Mouse (Mus musculus): Measurements from ENCODE around the gene Man1c1.
A peak's percentile ranks its signal among the peaks of the same experiment; 100 is the strongest.

The Man1c1 gene

DNA sequence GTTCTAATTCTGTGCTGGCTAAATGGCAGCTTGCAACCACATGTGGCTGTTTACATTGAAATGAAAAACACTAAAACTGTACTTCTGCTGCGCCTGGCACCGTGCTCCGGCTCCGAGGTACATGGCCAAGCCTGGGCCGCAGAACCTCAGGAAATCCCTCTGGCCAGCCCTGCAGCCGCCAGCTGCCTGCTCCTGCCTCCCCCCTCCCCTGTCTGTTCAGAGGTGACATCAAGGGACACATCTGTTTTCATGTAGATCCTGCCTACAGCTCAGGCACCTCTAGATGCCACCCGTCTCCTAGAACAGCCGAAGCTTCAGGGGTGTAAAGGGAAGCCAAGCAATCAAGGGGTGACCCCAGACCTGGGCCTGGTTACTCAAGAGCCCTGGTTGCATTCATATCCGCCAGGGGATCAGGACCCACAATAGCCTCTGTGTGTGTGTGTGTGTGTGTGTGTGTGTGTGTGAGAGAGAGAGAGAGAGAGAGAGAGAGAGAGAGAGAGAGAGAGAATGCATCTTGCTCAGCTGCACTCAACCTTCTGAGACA lies 145.4 kb downstream of the Man1c1 start:
- DNase-seq (ENCODE audit: extremely low spot score, low read depth, low spot score) = no peak

DNA sequence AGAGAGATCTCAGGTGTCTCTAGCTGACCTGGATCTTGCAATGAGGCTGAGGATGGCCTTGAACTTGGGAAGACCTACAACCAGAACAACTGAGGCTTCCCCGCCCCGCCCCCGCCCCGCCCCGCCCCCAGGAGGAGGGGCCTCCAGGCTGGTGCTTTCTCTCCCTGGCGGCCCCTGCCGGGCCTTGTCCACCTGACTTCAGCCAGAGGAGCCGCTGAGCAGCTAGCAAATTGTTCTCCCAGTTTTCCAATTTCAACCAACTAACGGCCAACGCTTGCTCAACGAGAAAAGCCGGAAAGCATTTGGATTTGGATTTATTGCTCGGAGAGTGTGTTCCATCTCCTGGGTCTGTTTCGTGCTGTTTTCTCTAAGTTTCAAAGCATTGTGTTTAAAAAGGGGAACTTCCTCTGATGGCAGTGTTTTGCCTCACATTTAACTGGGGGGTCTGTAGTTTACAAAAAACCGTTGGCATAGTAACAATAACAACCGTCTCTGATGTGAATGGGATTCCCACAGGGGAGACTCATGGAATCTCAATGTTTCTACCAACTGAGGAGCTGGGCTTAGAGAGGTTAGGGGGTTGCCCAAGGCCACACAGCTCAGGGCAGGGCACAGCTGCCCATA lies 146.4 kb downstream of the Man1c1 start:
- no peak for DNase-seq (ENCODE audit: extremely low spot score, low read depth, low spot score)

DNA sequence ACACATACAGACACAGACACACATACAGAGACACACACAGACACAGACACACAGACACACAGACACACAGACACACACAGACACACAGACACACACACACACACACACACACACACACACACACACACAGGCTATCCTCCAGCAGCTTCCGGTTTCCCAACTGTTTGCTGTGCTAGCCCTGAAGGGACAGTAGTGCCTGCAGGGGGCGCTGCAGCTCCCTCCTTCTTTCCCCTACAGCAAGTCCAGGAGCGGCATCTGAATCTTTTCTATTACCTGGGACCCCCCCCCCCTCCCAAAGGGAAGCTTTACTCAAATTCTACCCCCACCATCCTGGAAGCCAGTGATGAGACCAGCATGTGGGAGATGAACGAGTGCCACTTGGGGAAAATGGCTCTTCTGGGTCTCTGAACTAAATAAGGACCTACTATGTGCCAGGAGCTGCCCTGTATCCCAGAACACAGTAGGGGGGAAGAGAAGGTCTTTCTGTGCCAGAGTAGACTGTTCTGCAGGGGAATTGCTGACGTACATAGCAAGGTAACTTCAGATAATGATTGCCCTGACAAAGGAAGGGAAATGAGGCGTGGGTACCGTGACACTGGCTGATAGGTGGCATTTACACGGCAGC lies 148.0 kb downstream of the Man1c1 start:
- DNase-seq (ENCODE audit: extremely low spot score, low read depth, low spot score) = no peak

DNA sequence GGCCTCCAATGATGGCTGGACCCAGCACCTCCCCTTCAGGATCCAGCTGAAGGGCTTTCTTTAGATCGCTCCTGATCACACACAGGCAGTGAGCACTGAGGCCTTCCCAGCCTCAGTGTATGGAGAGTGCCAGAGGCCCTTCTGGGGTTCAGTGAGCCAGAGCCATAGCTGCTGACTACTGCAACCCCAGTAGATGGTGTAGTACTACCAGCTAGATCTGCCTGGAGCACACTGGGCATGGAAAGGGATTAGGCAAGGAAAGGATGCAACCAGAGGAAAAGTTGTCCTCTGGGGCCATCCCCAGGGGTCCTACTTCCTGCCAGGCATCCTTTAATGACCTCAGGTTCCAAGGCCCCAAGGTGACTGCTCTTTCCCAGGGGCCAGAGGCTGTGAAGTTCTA lies 150.5 kb downstream of the Man1c1 start:
- no peak for DNase-seq (ENCODE audit: extremely low spot score, low read depth, low spot score)

DNA sequence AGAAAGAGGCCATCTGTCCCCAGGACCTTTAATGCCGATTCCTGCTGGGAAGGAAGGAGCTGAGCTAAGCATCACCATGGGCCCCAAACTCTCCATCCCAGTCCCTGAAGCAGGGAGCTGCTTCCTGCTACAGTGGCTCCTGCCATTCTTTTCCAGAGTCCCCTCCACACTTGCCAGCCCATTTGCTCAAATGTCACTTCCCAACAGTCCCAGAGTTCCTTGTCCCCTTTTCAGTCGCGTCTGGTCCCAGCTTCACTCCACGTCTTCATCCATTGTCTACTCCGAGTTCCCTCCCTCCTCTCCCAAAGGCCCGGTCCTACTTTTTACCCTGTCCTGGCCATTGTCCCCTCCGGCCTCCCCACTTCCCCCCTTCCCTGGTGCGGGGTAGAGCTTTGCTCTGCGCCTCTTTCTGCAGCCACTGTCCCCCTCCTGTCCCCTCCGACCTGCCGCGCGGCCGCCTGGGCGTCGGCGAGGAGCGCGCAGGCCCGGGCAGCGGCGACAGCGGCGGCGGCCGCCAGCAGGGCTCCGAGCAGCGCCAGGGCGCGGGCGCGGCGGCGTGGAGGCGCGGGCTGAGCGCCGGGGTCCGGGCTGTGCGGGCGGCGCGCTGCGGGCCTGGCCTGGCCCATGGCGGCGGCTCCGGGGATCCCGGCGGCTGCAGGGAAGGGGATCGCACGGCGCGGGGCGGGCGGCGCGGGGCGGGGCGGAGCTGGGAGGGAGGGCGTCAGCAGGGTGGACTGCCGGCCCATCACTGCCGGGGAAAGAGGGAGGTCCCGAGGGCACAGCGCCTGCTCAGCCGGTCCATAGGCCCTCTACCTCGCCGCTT lies 152.4 kb downstream of the Man1c1 start, which contains the start of gene Selenon:
Gene Selenon, minus strand, starts transcription at position 673 of the 823 bp plus-strand sequence.
- DNase-seq (ENCODE audit: extremely low spot score, low read depth, low spot score) = no peak

DNA sequence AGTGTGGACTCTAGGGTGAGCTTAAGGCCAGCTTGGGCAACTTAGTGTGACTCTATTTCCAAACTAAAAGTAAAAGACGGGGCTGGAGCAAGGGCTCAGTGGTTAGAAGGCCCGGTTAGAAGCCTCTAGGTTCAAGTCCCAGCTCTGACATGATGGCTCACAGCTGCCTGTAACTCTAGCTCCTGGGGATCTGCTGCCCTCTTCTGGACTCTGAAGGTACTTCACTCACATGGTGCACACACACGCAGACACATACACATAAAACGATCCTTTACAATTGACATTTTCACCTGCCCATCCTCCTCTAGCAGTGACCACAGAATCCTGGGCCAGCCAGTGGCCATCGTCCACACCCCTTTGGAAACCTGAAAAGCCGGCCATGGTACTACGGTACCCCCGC lies 154.2 kb downstream of the Man1c1 start:
- no peak for DNase-seq (ENCODE audit: extremely low spot score, low read depth, low spot score)

DNA sequence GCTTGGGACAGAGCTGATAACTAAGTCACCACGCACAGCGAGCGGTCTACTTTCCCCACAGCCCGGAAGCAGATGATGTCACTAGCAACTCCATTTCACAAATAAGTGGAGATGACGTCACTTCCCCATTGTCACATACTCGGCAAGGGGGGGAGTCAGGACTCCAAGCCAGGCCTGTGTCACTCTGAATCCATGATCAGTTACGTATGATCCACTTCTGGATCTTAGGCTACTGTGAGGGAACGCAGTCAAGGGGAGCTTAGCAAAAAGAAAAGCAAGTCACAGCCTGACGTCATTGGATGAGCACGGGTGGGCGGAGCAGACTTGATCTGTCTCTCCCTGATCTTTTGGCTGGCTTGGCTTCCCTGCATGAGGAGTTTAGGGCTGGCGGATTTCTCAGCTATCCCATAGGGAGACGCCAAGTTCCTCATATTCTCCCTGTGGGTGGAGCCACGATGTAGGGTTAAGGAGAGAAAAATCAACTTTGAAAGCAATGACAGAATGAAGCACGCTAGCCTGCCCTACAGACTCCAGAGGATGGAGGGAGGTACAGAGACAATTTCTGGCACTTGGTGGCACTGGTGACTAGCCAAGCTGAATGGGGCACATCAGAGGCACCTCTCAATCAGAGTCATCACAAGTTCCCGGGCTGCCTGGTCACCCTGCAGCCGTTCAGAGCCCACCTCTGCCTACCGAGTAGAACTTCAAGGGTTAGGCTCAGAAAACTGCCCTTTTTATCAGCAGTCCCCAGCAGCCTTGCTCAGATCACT lies 155.7 kb downstream of the Man1c1 start:
- no peak for DNase-seq (ENCODE audit: extremely low spot score, low read depth, low spot score)

DNA sequence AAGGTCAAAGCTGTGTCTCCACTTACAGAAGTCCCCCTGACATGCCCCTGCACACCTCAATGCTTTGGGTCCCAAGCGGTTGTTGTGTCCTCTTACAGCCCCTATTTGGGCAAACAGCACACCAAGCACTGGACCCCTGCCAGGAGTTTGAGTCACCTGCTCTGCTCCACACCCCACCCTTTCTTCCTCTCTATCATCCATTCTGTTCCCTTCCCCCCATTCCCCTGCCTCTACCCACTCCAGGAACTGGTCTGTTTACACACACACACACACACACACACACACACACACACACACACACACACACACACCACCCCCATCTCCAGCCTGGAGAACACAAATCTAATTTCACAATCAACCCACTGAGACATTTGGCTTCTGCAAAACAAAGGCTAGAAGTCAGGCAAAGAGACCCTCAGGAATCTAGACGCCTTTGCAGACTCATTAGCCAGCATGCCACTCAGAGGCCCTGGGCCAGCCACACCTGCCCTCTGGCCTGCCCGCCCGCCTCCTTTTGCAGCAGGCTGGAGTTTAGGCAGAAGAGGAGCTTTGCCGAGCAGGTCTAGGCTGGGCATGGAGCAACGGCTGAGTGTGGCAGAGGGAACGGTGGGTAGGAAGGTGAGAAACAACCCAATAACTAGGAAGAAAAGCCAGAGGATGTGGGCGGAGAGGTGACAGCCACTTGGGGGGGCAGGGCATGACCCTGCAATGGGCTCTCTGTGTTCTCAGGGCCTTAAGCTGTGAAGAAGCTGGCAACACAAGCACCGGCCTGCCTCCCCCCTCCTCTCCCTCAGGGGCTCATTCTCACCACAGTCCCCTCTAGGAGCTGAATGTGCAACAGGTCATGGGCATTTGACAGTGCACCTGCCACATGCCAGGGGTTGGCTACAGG lies 157.0 kb downstream of the Man1c1 start:
- DNase-seq (ENCODE audit: extremely low spot score, low read depth, low spot score) = no peak

DNA sequence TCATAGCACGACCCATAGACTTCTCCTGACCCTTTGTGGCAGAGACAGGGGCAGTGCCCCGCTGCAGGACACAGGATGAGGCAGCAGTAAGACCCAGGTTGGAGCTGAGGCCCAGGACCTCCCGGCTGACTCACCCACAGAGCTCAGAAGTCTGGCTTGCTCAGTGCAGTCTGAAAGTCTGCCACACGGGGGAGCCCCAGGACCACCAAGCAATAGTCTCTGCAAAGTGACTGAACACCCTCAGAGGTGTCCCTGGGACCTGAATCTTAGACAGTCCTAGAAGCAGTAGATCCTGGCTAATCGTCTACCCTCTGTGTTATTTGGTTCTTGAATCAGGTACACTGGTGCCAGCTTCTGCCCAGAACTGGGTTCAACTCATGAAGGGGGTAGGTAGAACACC lies 160.8 kb downstream of the Man1c1 start:
- peak; percentile 56 for DNase-seq (ENCODE audit: extremely low spot score, low read depth, low spot score)

DNA sequence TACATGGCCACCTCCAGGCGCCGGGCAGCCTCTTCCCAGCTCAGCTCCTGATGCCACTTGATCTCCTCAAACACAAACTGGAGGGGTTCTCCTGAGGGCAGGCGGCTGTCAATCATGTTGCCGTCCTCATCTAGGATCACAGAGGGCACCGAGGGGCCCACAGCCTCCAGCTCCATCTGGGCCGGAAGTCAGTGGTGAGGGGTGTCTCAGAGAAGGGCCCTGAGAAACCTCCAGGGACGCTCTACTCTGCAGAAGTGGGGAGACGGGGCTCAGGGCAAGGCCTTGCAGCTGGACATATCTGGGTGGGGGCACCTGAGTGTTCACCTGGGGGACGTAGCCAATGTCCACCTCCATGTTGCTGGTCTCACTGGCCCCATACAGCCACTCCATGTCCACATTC lies 161.4 kb downstream of the Man1c1 start:
- DNase-seq (ENCODE audit: extremely low spot score, low read depth, low spot score) = no peak

DNA sequence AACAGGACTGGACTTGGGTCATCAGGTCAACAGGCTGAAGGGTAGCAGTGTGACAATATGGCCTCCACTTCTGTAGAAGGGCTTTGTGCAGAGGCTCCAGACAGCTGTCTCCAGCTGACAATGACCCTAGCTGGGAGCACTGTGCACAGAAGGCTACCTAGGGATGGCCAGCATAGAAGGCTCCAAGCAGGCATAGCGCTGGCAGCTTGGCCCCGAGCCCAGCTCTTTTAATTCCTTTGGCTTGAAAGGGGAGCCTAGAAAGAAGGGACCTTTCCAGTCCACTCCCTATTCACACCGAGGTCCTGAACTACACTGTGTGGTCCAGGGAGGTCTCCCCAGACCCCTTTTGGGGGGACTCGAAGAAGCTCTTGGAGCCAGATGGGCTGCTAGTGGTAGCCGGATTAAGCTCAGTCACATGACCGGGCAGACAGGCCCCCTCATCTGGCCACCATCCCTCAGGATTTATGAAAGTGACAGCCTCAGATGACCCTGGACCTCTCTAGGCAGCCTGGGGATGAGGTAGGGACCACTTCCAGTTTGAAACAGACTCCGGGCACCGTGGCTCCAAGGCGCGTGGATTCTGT lies 165.0 kb downstream of the Man1c1 start:
- no peak for DNase-seq (ENCODE audit: extremely low spot score, low read depth, low spot score)

DNA sequence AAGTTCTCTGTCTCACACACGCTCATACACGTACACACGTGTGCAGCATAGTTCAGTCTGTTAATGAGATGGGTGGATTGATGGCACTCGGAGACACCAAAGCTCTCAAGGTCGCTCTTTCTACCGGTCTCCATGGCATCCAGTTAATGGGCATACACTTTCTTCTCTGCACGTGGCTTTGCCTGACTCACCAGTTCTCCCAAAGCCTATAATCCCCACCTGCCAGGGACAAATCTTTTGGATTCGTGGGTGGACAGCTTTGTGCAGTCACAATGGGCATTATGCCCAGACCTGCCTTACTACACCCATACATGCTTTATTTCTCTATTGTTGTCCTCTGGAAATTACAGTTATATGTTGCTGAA lies 168.3 kb downstream of the Man1c1 start:
- DNase-seq (ENCODE audit: extremely low spot score, low read depth, low spot score) = no peak

DNA sequence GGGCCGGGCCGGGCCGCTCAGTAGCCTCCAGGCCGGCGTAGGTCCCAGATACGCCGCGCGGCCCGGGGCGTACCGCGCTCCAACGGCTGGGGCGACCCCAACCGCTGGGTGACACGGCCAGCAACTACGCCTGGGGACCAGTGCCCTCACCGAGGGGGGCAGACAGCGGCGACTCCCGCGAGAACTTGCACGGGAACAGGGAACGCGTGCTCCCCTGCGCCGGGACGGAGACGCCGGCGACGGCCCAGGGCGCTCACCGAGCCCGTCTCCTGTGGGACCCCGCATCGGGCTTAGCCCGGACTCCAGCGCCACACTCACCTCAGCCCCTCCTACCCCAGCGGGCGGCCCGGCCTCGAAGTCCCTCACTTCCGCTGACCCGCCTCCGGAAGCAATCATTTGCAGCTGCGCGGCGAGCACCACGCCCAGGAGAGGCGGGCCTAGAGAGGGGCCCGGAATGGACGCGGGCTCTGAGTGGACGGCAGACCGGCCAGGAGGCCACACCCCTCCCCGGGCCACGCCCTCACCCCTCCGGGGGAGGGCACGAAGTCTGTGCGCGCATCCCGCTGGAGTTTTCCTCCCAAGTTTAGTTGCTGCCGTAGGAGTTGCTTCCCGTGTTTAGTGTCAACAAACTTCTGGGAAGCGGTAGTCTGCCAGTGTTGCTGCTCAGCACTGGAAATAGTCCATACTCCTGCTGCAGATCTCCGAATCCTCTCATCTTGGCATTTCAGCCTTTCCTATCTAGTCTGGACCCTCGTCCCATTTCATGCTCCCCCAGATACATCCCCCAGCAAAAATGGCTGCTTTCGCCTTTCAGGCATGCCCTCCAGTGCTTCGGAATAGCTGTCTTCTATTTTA lies 168.9 kb downstream of the Man1c1 start, which contains the start of gene Mtfr1l:
Gene Mtfr1l, minus strand, starts transcription at position 456 of the 855 bp plus-strand sequence.
- DNase-seq (ENCODE audit: extremely low spot score, low read depth, low spot score) = peak; percentile 66

DNA sequence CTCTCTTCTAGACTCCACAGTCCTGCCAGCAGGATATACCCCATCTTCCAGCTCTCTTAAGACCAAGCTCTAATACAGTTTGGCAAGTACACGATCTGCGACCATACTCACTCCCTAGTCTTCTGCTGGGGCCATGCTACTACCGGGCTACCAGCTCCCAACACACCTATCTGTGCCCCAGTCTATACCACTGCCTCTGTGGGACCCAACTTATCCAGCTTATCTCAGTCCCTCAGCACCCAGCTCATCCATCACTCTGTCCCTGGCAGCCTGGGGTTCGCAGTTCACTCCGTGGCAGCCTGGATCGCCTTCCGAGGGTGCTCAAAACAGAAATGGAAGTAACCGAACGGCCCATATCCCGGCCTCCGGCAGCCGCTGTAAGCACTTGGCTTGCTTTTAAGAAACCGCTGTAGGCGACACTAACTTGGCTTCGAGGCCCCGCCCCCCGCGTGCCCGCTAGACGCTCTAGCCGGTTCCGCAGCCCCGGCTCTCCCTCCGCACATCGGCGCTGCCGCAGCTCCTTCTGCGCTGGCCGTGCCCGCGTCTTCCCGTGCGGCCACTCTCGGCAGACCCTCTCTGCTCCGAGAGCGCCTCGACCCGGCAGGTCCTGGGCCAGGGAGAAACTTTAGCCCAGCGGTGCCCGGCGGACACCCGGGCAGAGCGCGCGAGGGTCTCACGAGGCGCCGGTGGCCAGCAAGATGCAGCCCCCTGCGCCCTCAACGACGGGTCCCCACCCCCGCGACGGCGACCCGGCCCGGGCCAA lies 169.8 kb downstream of the Man1c1 start:
- DNase-seq (ENCODE audit: extremely low spot score, low read depth, low spot score) = no peak

DNA sequence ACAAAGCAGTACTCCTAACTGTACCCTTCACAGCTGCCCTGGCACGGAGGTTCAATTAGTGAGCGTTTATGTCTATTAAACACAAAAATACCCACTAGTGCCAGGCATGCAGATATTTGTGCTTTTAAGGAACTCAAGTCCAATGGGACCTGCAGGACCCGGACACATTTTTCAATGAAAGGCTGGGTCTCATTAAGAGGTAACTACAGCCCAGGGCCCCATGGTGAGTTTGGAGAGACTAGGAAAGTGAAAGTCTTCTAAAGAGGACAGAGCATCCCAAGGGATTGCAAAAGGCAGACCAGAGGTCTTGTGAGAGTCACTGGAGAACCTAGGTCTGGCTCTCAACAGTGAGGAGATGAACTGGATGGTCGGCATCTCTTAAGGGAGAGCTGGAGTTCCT lies 170.7 kb downstream of the Man1c1 start:
- DNase-seq (ENCODE audit: extremely low spot score, low read depth, low spot score) = no peak

DNA sequence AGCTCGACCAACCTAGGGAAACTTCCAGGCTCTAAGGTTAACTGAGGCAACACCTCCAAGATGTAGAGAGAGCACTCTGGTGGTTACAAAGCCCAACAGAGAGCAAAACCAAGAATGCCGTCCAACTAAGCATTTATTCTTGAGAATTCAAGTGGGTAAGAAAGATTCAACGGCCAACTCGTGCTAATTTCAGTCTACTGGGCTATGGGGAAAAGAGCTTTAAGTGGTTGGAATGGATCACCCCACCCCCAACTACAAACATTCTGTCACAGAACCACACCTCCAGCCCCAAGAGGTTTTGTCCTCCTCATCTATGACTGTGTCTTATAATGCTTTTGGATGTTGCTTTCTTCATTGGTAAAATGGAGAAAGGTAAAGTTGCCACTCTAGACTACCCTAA lies 171.2 kb downstream of the Man1c1 start:
- DNase-seq (ENCODE audit: extremely low spot score, low read depth, low spot score) = no peak

DNA sequence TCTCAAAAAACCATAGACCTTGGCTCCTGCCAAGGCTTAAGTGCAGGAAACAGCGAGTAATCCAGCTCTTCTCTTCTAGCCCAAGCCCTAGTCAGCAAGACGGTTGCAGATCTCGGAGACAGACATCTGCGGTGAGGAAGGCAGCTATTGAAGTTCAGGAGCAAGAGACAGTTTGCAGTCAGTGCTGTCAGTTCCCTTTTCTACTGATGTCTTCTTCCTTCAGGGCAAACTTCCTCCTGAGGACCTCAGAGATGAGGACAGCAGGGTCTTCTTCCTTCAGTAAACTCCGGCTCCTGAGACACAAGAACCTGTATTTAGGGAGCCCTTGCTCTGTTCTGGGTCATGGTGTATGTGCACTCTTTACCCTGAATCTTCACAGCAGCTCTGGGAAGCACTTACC lies 177.9 kb downstream of the Man1c1 start:
- no peak for DNase-seq (ENCODE audit: extremely low spot score, low read depth, low spot score)

DNA sequence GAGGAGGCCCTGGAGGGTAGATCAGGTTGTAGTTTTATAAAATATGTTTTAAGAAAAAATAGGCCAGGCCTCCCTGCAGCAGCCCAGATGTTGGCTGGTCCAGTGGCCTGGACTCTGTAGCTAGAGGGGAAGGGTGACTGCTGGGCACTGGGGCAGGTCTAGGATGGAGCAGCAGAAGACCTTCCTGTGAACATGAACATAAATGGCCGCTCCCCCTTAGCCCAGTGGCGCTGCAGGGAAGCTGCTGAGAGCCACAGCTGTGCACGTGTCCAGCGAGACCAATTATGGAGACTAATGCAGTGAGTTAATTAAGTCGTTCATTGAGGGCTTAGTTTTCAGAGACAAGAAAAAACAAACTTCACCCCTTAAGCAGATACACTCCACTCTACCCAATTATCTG lies 178.3 kb downstream of the Man1c1 start:
- DNase-seq (ENCODE audit: extremely low spot score, low read depth, low spot score) = no peak

All from hindlimb bud, embryonic 11.5 days (tissue).